Mouse (Mus musculus): ENCODE measurements around the gene Rpl36-ps4. TPM values are rescaled to one million over a fixed set of nuclear protein-coding genes. Genes with fewer than 3 reads are reported as not detected.
"Not testable (repeated sequence)": the region's sequence is repeated elsewhere in the genome, so short reads cannot be mapped to it uniquely, and the experiment has no call there.

Gene Rpl36-ps4
- polyA plus RNA-seq, 1 experiment from 2014 or later = not detected

- WGBS = 63% methylated on average over 8 of the region's 8 CpGs
- Histone ChIP-seq H3K27ac (replicated peaks) (no peak overlapping the region), H3K4me3 (no peak overlapping the region), H3K4me1 (no peaks in the 10 kb centered on the region), H3K27me3 (ENCODE audit: low read depth, poor library complexity, severe bottlenecking) (no peaks in the 10 kb centered on the region), H3K36me3 (no peaks in the 10 kb centered on the region), H3K9me3 (replicated peaks) (peaks cover 12% of the 10 kb centered on the region; the same call in 1 of the 2 replicates)
- no peak for DNase-seq (ENCODE audit: low spot score)
These were observed 37.5 kb downstream of the Rpl36-ps4 start for GRCm38 (mm10) chr17:87958283-87958682.

DNA sequence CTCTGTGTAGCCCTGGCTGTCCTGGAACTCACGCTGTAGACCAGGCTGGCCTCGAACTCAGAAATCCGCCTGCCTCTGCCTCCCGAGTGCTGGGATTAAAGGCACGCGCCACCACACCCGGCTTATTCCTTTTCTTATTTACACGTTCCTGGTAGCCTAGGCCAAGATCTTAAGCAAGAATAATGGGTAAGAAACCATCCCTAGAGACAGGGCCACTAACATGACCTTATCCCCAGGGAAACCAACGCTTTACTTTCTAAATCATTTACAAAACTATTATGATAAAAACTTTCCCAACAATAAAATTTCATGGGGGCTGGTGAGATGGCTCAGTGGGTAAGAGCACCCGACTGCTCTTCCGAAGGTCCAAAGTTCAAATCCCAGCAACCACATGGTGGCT is 38.6 kb downstream of the Rpl36-ps4 start:
- peaks cover 12% of the 10 kb centered on the region; the same call in 1 of the 2 replicates for H3K9me3 ChIP-seq (replicated peaks)
- not testable (repeated sequence) for H3K4me1 ChIP-seq; H3K4me3 ChIP-seq; H3K27ac ChIP-seq (replicated peaks); H3K36me3 ChIP-seq; H3K27me3 ChIP-seq (ENCODE audit: low read depth, poor library complexity, severe bottlenecking); DNase-seq (ENCODE audit: low spot score)
- WGBS = 90% methylated on average over 11 of the region's 11 CpGs

- WGBS = 93% methylated on average over 5 of the region's 5 CpGs
- not testable (repeated sequence) for DNase-seq (ENCODE audit: low spot score)
These were observed 39.2 kb downstream of the Rpl36-ps4 start for GRCm38 (mm10) chr17:87959931-87960330.

GRCm38 (mm10) chr17:87963081-87964075 is 42.6 kb downstream of the Rpl36-ps4 start:
- Histone ChIP-seq H3K4me1 (no peaks in the 10 kb centered on the region), H3K36me3 (no peaks in the 10 kb centered on the region), H3K27ac (replicated peaks) (no peak overlapping the region), H3K9me3 (replicated peaks) (peaks cover 12% of the 10 kb centered on the region; the same call in 1 of the 2 replicates), H3K4me3 (no peak overlapping the region), H3K27me3 (ENCODE audit: low read depth, poor library complexity, severe bottlenecking) (no peaks in the 10 kb centered on the region)
- WGBS = 86% methylated on average over 14 of the region's 14 CpGs
- no peak for DNase-seq (ENCODE audit: low spot score)

More at GRCm38 (mm10) chr17:87959931-87960330, 39.2 kb downstream of the Rpl36-ps4 start:
- not testable (repeated sequence) for H3K27me3 ChIP-seq (ENCODE audit: low read depth, poor library complexity, severe bottlenecking); H3K27ac ChIP-seq (replicated peaks); H3K36me3 ChIP-seq; H3K4me1 ChIP-seq; H3K4me3 ChIP-seq
- peaks cover 12% of the 10 kb centered on the region; the same call in 1 of the 2 replicates for H3K9me3 ChIP-seq (replicated peaks)

GRCm38 (mm10) chr17:87968483-87968926 is 47.7 kb downstream of the Rpl36-ps4 start:
- not testable (repeated sequence) for H3K9me3 ChIP-seq (replicated peaks); H3K36me3 ChIP-seq; DNase-seq (ENCODE audit: low spot score); H3K27ac ChIP-seq (replicated peaks); H3K4me1 ChIP-seq; H3K27me3 ChIP-seq (ENCODE audit: low read depth, poor library complexity, severe bottlenecking); H3K4me3 ChIP-seq
- 39% methylated on average over 7 of the region's 8 CpGs for WGBS

Other genes starting within 250 kb of the Rpl36-ps4 start
- gene Msh2, start 248.6 kb upstream of the Rpl36-ps4 start, polyA plus RNA-seq (2016; fragmentation: Nextera tagmentation; extraction: Ambion mirVana) = 135 and 141 TPM in 2 replicates
- 0.17 TPM in 2 replicates for gene Kcnk12, start 123.0 kb upstream of the Rpl36-ps4 start, polyA plus RNA-seq (2016; fragmentation: Nextera tagmentation; extraction: Ambion mirVana)
- gene Msh6, start 54.1 kb downstream of the Rpl36-ps4 start, polyA plus RNA-seq (2016; fragmentation: Nextera tagmentation; extraction: Ambion mirVana) = 91.3 and 95.8 TPM in 2 replicates
- 17.5 and 18.7 TPM in 2 replicates for gene Fbxo11, start 144.3 kb downstream of the Rpl36-ps4 start, polyA plus RNA-seq (2016; fragmentation: Nextera tagmentation; extraction: Ambion mirVana)